Mouse (Mus musculus): ENCODE measurements around the gene Gm20388. TPM values are rescaled to one million over a fixed set of nuclear protein-coding genes. Genes with fewer than 3 reads are reported as not detected.

Gm20388 gene
- polyA plus RNA-seq, 1 experiment from 2014 or later = 1.7 TPM

DNA sequence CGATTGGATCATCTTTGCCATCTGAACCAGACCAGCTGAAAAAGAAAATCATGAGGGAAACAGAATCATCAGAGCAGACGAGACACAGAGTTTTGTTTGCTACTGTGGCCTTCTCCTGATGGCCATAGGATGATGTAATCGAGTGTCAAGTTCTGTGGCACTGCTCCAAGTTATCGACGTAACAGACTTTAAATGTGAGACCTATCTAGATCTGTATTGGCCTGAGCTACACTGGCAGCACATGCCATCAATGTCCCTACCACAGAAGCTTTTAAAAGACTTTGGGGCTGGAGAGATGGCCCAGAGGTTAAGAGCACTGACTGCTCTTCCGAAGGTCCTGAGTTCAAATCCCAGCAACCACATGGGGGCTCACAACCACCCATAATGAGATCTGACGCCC lies 3992.0 kb downstream of the Gm20388 start:
- H3K9me3 ChIP-seq = no peaks in the 10 kb centered on the region
- H3K36me3 ChIP-seq = peaks cover 92% of the 10 kb centered on the region
- WGBS = 91% methylated on average over 7 of the region's 7 CpGs
- H3K4me1 ChIP-seq (replicated peaks) = no peaks in the 10 kb centered on the region
- H3K27me3 ChIP-seq (ENCODE audit: insufficient read depth, poor library complexity, severe bottlenecking) = no peaks in the 10 kb centered on the region
- no peak overlapping the region for H3K4me3 ChIP-seq
- H3K27ac ChIP-seq = no peak overlapping the region
- no peak for DNase-seq (ENCODE audit: low spot score)

DNA sequence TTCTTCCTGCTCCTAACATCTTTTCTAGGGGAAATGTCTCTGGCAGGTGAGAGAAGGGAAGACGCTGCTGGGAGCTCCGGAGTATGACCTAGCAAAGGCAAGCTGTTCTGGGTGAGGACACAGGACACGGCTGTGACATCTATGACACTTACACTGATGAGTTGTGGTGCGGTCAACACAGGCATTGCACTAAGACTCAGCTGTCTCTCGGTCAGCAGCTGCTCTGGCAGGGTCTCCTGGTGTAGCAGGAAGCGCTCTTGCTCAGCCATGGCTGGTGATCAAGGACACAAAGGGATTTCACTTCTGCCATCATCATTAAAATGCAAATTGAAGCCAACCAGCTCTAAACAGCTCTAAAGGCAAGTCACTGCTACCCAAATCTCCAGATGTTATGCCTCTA lies 3997.0 kb downstream of the Gm20388 start:
- no peak for DNase-seq (ENCODE audit: low spot score)
- 93% methylated on average over 6 of the region's 6 CpGs for WGBS
- Histone ChIP-seq H3K9me3 (no peaks in the 10 kb centered on the region), H3K27me3 (ENCODE audit: insufficient read depth, poor library complexity, severe bottlenecking) (no peaks in the 10 kb centered on the region), H3K4me1 (replicated peaks) (no peaks in the 10 kb centered on the region), H3K27ac (no peak overlapping the region), H3K36me3 (peaks cover 99% of the 10 kb centered on the region), H3K4me3 (no peak overlapping the region)

DNA sequence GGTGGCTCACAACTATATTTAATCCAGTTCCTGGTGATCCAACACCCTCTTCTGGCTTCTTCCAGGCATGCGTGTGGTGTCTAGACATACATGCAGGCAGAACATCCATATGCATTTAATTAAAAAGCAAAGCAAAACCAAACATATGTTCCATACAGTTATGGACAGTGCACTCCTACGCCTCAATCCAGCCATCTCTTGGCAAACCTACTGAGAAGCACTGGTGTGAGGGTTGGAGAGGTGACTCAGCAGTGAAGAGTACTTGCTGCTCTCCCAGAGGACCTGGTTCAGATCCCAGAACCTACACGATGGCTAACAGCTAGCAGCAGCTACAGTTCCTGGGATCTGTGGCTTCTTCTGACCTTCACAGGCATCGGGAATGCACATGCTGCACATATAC lies 4001.6 kb downstream of the Gm20388 start:
- 94% methylated on average over 4 of the region's 4 CpGs for WGBS
- no peaks in the 10 kb centered on the region for H3K27me3 ChIP-seq (ENCODE audit: insufficient read depth, poor library complexity, severe bottlenecking)
- peaks cover 100% of the 10 kb centered on the region for H3K36me3 ChIP-seq
- no peak for DNase-seq (ENCODE audit: low spot score)
- H3K9me3 ChIP-seq = no peaks in the 10 kb centered on the region
- no peak overlapping the region for H3K27ac ChIP-seq
- H3K4me1 ChIP-seq (replicated peaks) = no peaks in the 10 kb centered on the region
- H3K4me3 ChIP-seq = no peak overlapping the region

DNA sequence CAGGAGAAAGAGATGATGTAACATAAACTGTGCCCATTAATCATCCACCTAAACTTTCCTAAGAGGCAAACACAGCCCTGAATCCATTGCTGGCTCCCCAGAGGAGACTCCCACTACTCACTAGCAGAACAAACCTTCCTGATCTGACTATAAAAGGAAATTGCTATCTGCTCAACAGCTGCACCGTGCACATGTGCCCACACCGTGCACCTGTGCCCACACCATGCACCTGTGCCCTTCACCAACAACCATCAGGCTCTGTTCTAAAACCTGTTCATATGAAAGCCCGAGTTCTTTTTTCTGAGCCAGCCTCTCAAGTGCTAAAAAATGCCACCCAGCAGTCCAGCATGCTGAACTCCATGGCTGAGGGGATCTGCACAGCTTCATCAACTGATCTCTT lies 4004.0 kb downstream of the Gm20388 start:
- no peak overlapping the region for H3K27ac ChIP-seq
- H3K4me3 ChIP-seq = no peak overlapping the region
- WGBS = 97% methylated on average over 3 of the region's 3 CpGs
- DNase-seq (ENCODE audit: low spot score) = no peak
- no peaks in the 10 kb centered on the region for H3K9me3 ChIP-seq
- H3K27me3 ChIP-seq (ENCODE audit: insufficient read depth, poor library complexity, severe bottlenecking) = no peaks in the 10 kb centered on the region
- H3K4me1 ChIP-seq (replicated peaks) = no peaks in the 10 kb centered on the region
- H3K36me3 ChIP-seq = peaks cover 100% of the 10 kb centered on the region

DNA sequence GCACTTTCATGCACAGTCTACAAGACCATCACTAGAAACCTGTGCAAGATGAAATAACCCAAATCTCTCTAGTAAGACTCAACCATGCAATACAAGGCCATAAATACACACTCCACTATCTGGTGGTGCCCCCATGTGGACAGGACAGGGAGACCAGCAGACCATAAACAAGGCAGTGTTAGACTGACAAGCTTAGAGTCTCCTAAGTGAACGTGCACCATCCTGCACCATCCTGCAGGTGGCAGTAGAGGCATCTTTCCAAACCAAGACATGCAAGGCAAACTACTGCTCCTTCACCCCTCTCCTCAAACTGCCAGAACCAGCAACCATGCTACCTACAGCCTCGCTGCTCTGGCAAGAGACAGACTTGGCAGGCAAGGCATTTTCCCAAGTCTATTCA lies 4014.1 kb downstream of the Gm20388 start:
- H3K36me3 ChIP-seq = peaks cover 96% of the 10 kb centered on the region
- H3K4me1 ChIP-seq (replicated peaks) = no peaks in the 10 kb centered on the region
- H3K27me3 ChIP-seq (ENCODE audit: insufficient read depth, poor library complexity, severe bottlenecking) = no peaks in the 10 kb centered on the region
- no peak overlapping the region for H3K27ac ChIP-seq
- 25% methylated on average over 2 of the region's 2 CpGs for WGBS
- H3K4me3 ChIP-seq = no peak overlapping the region
- DNase-seq (ENCODE audit: low spot score) = peak; percentile 79
- H3K9me3 ChIP-seq = no peaks in the 10 kb centered on the region

DNA sequence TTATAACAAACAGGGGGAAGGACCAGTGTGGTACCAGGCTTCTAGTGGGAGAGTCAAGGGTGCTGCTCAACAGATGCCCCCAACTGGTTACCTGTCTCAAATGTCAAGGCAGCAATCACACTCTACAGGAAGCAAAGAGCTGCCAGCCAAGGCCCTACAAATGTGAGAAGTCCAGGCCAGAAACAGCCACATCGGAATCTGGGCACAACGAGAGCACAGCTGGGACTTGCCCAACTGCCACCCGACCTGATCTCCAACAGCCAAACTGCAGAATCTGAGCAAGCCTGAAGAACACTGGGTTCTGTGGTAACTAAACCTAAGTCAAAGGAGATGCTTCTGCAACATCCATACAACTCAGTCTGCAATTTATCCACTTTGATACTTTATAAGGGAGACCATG lies 4015.0 kb downstream of the Gm20388 start:
- DNase-seq (ENCODE audit: low spot score) = no peak
- Histone ChIP-seq H3K27me3 (ENCODE audit: insufficient read depth, poor library complexity, severe bottlenecking) (no peaks in the 10 kb centered on the region), H3K9me3 (no peaks in the 10 kb centered on the region), H3K27ac (no peak overlapping the region), H3K4me1 (replicated peaks) (no peaks in the 10 kb centered on the region), H3K4me3 (no peak overlapping the region), H3K36me3 (peaks cover 96% of the 10 kb centered on the region)
- WGBS = 93% methylated on average over 3 of the region's 3 CpGs

DNA sequence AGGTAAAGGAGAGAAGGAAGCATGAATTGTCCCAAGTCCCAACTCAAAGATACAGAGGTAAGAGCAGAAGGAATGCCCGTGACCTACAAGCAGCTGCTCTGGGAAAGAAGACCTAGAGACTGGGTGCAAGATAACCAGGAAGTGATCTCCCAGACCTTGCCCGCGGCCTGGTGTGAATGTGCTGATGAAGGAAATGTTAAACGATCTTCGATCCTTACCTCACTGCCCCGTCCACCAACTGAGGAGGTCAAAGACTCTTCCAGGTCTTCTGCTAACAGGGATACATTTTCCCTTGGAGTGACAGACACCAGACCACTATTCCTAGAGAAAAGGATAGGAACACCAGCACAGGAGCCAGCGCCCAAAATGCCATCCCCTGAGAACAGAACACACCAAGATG lies 4018.4 kb downstream of the Gm20388 start:
- H3K27ac ChIP-seq = no peak overlapping the region
- 92% methylated on average over 7 of the region's 7 CpGs for WGBS

DNA sequence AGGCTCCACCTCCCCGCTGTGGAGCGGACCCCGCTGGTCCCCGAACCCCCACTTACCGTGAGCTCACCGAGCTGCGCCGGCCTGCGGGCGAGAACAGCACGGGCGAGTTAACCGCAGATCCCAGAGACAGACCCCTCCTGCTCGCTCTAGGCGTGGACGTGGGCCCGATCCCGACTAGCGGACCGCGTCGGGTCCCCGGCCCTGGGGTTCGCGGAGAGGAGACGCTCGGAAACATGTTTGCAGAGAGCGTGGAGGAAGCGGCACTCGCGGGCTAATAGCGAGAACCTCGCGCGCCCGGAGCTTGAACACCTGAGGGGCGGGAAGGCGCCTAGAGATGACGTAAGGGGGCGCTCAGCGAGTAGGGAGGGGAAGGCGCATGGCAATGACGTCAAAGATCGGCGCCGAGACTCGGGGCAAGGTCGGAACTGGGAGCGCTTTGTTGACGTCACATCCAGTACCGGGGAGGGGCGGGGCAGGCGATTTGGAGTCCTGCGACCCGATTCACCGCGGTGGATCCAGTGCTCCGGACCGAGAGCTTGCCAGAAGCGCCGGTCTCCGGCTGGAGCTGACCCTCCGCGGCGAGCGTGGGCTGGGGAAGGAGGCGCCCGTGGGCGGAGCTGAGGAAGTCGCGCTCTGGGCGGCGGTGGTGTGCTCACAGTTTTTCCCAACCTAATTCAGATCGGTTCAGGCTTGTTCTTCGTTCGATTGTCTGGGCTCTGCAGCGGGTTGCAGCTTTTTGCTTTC lies 4038.5 kb downstream of the Gm20388 start, which contains the start of gene Nup133:
Nup133 (minus strand) TSS at position 324 of the 744 bp plus-strand sequence.
- H3K27ac ChIP-seq = peak within 1 kb of the TSS; percentile 88
- H3K9me3 ChIP-seq = no peaks in the 10 kb centered on the region
- H3K4me1 ChIP-seq (replicated peaks) = peaks cover 18% of the 10 kb centered on the region
- WGBS = under 1% methylated on average over 77 of the region's 77 CpGs
- peaks cover 34% of the 10 kb centered on the region for H3K36me3 ChIP-seq
- peak; percentile 98 for DNase-seq (ENCODE audit: low spot score)
- peak within 1 kb of the TSS; percentile 92 for H3K4me3 ChIP-seq
- no peaks in the 10 kb centered on the region for H3K27me3 ChIP-seq (ENCODE audit: insufficient read depth, poor library complexity, severe bottlenecking)

More for the DNA sequence above, 4018.4 kb downstream of the Gm20388 start:
- Histone ChIP-seq H3K4me3 (no peak overlapping the region), H3K27me3 (ENCODE audit: insufficient read depth, poor library complexity, severe bottlenecking) (no peaks in the 10 kb centered on the region), H3K36me3 (peaks cover 94% of the 10 kb centered on the region), H3K9me3 (no peaks in the 10 kb centered on the region), H3K4me1 (replicated peaks) (no peaks in the 10 kb centered on the region)
- no peak for DNase-seq (ENCODE audit: low spot score)

DNA sequence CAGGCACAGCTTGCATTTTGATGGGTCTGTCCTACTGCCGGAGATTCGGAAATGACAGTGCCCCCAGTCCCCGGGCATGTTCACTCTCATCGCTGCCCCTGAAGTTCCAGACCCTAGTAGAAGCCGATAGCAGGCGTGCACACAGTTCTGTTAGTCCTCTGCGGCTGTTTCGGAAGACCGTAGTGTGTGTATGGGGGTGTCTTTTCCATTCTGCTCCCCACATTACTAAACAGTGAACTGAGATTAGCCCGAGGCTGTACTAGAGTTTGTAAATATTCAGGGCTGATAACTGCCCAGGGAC lies 4039.0 kb downstream of the Gm20388 start:
- peaks cover 18% of the 10 kb centered on the region for H3K4me1 ChIP-seq (replicated peaks)
- peak overlapping the region; percentile 92 for H3K4me3 ChIP-seq
- no peaks in the 10 kb centered on the region for H3K27me3 ChIP-seq (ENCODE audit: insufficient read depth, poor library complexity, severe bottlenecking)
- peak overlapping the region; percentile 88 for H3K27ac ChIP-seq
- 5% methylated on average over 10 of the region's 10 CpGs for WGBS
- H3K36me3 ChIP-seq = peaks cover 35% of the 10 kb centered on the region
- no peaks in the 10 kb centered on the region for H3K9me3 ChIP-seq
- no peak for DNase-seq (ENCODE audit: low spot score)

DNA sequence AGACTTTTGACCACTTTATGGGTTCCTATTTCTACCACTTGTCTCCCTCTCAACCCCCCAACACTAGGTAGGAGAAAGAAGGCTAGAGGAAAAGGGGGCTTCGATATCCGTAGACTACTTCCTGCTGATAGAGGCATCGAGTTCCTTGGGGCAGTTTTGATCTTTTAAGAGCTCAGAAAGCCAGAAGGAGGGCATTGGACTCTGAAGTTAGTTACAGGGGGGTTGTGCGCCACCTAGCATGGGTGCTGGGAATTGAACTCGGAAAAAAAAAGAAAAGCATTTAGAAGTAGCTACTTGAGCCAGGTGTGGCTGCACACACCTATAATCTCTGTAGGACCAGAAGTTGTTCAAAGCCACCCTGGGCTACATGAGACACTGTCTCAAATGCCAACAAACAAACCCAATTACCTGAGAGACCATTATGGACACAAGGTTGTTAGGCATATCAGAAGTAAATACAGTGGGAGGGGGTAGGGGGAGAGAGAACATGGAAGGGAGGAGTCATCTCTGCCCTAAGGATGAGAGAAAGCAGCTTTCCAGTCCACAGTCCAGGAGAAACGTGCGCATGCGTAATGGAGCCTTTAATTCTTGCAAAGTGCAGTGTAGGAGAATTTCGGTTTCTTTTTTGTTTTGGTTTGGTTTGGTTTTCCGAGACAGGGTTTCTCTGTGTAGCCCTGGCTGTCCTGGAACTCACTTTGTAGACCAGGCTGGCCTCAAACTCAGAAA lies 4039.6 kb downstream of the Gm20388 start:
- 37% methylated on average over 10 of the region's 10 CpGs for WGBS
- H3K36me3 ChIP-seq = peaks cover 34% of the 10 kb centered on the region
- no peaks in the 10 kb centered on the region for H3K27me3 ChIP-seq (ENCODE audit: insufficient read depth, poor library complexity, severe bottlenecking)
- DNase-seq (ENCODE audit: low spot score) = peak; percentile 43
- peak overlapping the region; percentile 92 for H3K4me3 ChIP-seq
- H3K27ac ChIP-seq = peak overlapping the region; percentile 88
- H3K4me1 ChIP-seq (replicated peaks) = peaks cover 18% of the 10 kb centered on the region
- no peaks in the 10 kb centered on the region for H3K9me3 ChIP-seq

DNA sequence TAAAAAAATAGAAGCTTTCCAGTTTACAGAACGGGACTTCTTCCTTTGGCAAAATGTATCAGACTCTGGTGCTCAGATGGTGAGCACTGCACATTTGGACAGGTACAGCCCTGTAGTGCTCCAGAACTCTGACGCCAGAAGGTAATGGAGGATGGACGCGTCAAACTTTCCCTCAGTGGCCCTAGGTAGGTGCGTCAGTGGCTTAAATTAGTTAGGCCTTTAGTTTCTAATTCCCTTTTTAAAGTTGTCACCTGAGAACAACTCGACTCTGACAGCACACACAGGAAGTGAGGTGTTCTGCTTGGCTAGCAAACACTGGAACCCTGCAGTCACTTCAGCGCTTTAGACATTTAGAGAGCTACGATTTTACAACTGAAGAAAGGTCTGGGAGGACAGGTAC lies 4043.0 kb downstream of the Gm20388 start:
- no peaks in the 10 kb centered on the region for H3K27me3 ChIP-seq (ENCODE audit: insufficient read depth, poor library complexity, severe bottlenecking)
- H3K36me3 ChIP-seq = peaks cover 30% of the 10 kb centered on the region
- H3K4me1 ChIP-seq (replicated peaks) = peaks cover 9% of the 10 kb centered on the region
- H3K4me3 ChIP-seq = no peak overlapping the region
- DNase-seq (ENCODE audit: low spot score) = no peak
- no peak overlapping the region for H3K27ac ChIP-seq
- no peaks in the 10 kb centered on the region for H3K9me3 ChIP-seq
- 90% methylated on average over 8 of the region's 8 CpGs for WGBS

DNA sequence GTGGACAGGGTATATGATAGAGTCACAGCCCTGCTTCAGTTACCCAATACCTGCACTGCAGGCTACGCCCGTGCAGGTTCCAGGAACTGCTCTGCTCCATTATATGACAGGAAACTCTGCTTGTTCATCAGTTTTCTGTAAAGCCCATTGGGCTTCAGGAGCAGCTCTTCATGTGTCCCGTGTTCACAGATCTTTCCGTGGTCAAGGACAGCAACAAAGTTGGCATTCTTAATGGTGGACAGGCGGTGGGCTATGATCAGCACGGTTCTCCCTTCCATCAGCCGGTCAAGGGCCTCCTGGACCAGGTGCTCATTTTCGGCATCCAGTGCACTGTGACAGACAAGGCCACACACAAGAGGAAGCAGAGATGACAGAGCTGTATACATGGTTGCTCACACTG lies 4043.6 kb downstream of the Gm20388 start:
- Histone ChIP-seq H3K36me3 (peaks cover 34% of the 10 kb centered on the region), H3K4me3 (no peak overlapping the region), H3K9me3 (no peaks in the 10 kb centered on the region), H3K27ac (no peak overlapping the region), H3K27me3 (ENCODE audit: insufficient read depth, poor library complexity, severe bottlenecking) (no peaks in the 10 kb centered on the region), H3K4me1 (replicated peaks) (peaks cover 9% of the 10 kb centered on the region)
- 92% methylated on average over 8 of the region's 8 CpGs for WGBS
- no peak for DNase-seq (ENCODE audit: low spot score)

DNA sequence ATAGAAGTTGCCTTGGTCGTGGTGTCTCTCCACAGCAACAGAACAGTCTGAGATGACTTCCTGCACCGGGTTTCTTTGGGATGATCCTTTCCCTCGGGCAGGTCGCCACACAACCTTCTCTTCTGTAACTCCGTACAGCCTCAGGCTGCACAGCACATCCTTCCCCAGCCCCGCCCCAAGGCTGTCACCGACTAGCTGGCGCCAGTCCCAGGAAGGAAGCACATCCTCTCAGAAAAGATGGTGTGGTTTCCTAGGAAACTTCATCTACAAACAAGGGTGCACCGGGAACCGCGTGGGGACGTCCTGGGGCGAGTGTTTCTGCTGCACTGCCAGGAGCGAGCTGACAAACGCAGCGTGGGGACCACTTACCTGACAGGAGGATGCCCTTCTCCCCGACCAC lies 4047.5 kb downstream of the Gm20388 start:
- H3K4me1 ChIP-seq (replicated peaks) = no peaks in the 10 kb centered on the region; the same call in 1 of the 2 replicates
- no peak for DNase-seq (ENCODE audit: low spot score)
- H3K27me3 ChIP-seq (ENCODE audit: insufficient read depth, poor library complexity, severe bottlenecking) = no peaks in the 10 kb centered on the region
- peaks cover 68% of the 10 kb centered on the region for H3K36me3 ChIP-seq
- 87% methylated on average over 17 of the region's 17 CpGs for WGBS
- no peak overlapping the region for H3K27ac ChIP-seq
- no peak overlapping the region for H3K4me3 ChIP-seq
- no peaks in the 10 kb centered on the region for H3K9me3 ChIP-seq

Measured in hindbrain, embryonic 10.5 days (tissue).